Mouse (Mus musculus): ENCODE data around the gene B4galnt1.
"Not testable (repeated sequence)": the region's sequence is repeated elsewhere in the genome, so short reads cannot be mapped to it uniquely, and the experiment has no call there.

The B4galnt1 gene

GRCm38 (mm10) chr10:127188465-127189115 lies 23.6 kb downstream of the B4galnt1 start:
- peak; percentile 53 for DNase-seq (ENCODE audit: low read depth, low spot score)

- peak; percentile 51 for DNase-seq (ENCODE audit: low read depth, low spot score)
Measured at GRCm38 (mm10) chr10:127189116-127189650, 24.2 kb downstream of the B4galnt1 start.

- DNase-seq (ENCODE audit: low read depth, low spot score) = peak; percentile 13
Measured at GRCm38 (mm10) chr10:127189651-127190381, 24.8 kb downstream of the B4galnt1 start, which contains the start of gene Arhgef25. Arhgef25 (minus strand) TSS chr10:127190083.

- DNase-seq (ENCODE audit: low read depth, low spot score) = peak; percentile 2
Measured at GRCm38 (mm10) chr10:127190398-127191190, 25.6 kb downstream of the B4galnt1 start.

GRCm38 (mm10) chr10:127191191-127192056 lies 26.4 kb downstream of the B4galnt1 start:
- DNase-seq (ENCODE audit: low read depth, low spot score) = no peak

GRCm38 (mm10) chr10:127192057-127192328 lies 27.0 kb downstream of the B4galnt1 start:
- not testable (repeated sequence) for DNase-seq (ENCODE audit: low read depth, low spot score)

- no peak for DNase-seq (ENCODE audit: low read depth, low spot score)
Measured at GRCm38 (mm10) chr10:127193011-127193410, 28.0 kb downstream of the B4galnt1 start.

GRCm38 (mm10) chr10:127194428-127195327 lies 29.7 kb downstream of the B4galnt1 start:
- peak; percentile 39 for DNase-seq (ENCODE audit: low read depth, low spot score)

GRCm38 (mm10) chr10:127195328-127196129 lies 30.5 kb downstream of the B4galnt1 start, which contains the start of gene Dtx3:
Dtx3 (minus strand) TSS chr10:127195728.
- DNase-seq (ENCODE audit: low read depth, low spot score) = peak; percentile 66

GRCm38 (mm10) chr10:127196392-127196791 lies 31.4 kb downstream of the B4galnt1 start:
- no peak for DNase-seq (ENCODE audit: low read depth, low spot score)

- DNase-seq (ENCODE audit: low read depth, low spot score) = no peak
Measured at GRCm38 (mm10) chr10:127197104-127197503, 32.1 kb downstream of the B4galnt1 start.

- no peak for DNase-seq (ENCODE audit: low read depth, low spot score)
Measured at GRCm38 (mm10) chr10:127197505-127198110, 32.6 kb downstream of the B4galnt1 start.

GRCm38 (mm10) chr10:127198492-127198891 lies 33.5 kb downstream of the B4galnt1 start:
- no peak for DNase-seq (ENCODE audit: low read depth, low spot score)

GRCm38 (mm10) chr10:127199068-127199467 lies 34.0 kb downstream of the B4galnt1 start:
- DNase-seq (ENCODE audit: low read depth, low spot score) = no peak

- DNase-seq (ENCODE audit: low read depth, low spot score) = no peak
Measured at GRCm38 (mm10) chr10:127199474-127199873, 34.4 kb downstream of the B4galnt1 start.

GRCm38 (mm10) chr10:127200279-127200678 lies 35.3 kb downstream of the B4galnt1 start:
- DNase-seq (ENCODE audit: low read depth, low spot score) = no peak

GRCm38 (mm10) chr10:127203106-127203505 lies 38.1 kb downstream of the B4galnt1 start:
- no peak for DNase-seq (ENCODE audit: low read depth, low spot score)

GRCm38 (mm10) chr10:127204589-127204988 lies 39.6 kb downstream of the B4galnt1 start:
- DNase-seq (ENCODE audit: low read depth, low spot score) = no peak

- no peak for DNase-seq (ENCODE audit: low read depth, low spot score)
Measured at GRCm38 (mm10) chr10:127205373-127205772, 40.3 kb downstream of the B4galnt1 start.

All from CD4-positive, CD25-positive, alpha-beta regulatory T cell, adult 2 months (primary cell).